Mouse (Mus musculus) embryonic fibroblast, embryonic 13.5 days (primary cell): ENCODE measurements around the gene Jph2.

Experiments
- CTCF ChIP-seq: IDR thresholded peaks from 2 replicates; pipeline ENCODE4 v1.5.1; 2011; ENCODE audit warnings: mild to moderate bottlenecking, control low read depth, low read length, moderate library complexity, borderline replicate concordance; ENCODE audit not compliant: insufficient read depth
- POLR2A ChIP-seq: IDR thresholded peaks from 2 replicates; pipeline ENCODE4 v1.6.1; 2011; ENCODE audit warnings: low read depth, mild to moderate bottlenecking, control low read depth, low read length, moderate library complexity

DNA sequence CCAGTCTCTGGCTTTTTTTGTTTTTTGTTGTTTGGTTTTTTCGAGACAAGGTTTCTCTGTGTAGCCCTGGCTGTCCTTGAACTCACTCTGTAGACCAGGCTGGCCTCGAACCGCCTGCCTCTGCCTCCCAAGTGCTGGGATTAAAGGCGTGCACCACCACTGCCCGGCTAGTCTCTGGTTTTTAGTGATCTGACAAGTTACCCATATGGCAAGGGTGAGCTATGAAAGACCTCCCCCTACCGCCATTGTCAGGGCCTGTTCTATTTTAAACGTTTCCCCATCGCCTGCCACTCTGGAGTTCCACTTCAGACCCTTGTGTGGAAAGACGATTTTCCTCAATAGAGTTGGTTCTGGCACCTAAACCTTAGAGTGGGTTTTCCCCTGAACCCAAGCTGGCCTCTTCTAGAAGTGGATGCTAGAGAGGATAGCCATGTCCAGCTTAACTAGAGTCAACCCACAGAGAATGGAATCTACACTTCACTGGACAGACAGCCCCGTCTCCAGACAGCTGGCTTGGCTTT, 22.6 kb upstream of the Jph2 start:
- TF ChIP-seq CTCF (no peak), POLR2A (no peak; the same call in 1 of the 2 replicates)
